Mouse (Mus musculus): ENCODE measurements around the gene Kidins220. TPM values are rescaled to one million over a fixed set of nuclear protein-coding genes. Genes with fewer than 3 reads are reported as not detected.

Gene Kidins220
- total RNA-seq, 2 experiments from 2014 or later: 75.4 to 97.5 TPM

- DNase-seq (ENCODE audit: low spot score in 2 of 2): no peak
Measured at GRCm38 (mm10) chr12:24962362-24962967, 12.3 kb upstream of the Kidins220 start.

- DNase-seq (ENCODE audit: low spot score in 2 of 2): no peak
Measured at GRCm38 (mm10) chr12:24963393-24964022, 11.2 kb upstream of the Kidins220 start.

- no peak for DNase-seq (ENCODE audit: low spot score in 2 of 2)
Measured at GRCm38 (mm10) chr12:24965406-24965805, 9.3 kb upstream of the Kidins220 start.

- no peak for DNase-seq (ENCODE audit: low spot score in 2 of 2)
Measured at GRCm38 (mm10) chr12:24966046-24966445, 8.7 kb upstream of the Kidins220 start.

- DNase-seq (ENCODE audit: low spot score in 2 of 2): no peak
Measured at GRCm38 (mm10) chr12:24971490-24972200, 3.1 kb upstream of the Kidins220 start.

- DNase-seq (ENCODE audit: low spot score in 2 of 2): no peak
Measured at GRCm38 (mm10) chr12:24972371-24973350, 2.1 kb upstream of the Kidins220 start.

- no peak for DNase-seq (ENCODE audit: low spot score in 2 of 2)
Measured at GRCm38 (mm10) chr12:24973586-24973985, 1.1 kb upstream of the Kidins220 start.

- DNase-seq (ENCODE audit: low spot score in 2 of 2): peak; percentile 45 to 50
Measured at GRCm38 (mm10) chr12:24975115-24975733, 499 bp downstream of the Kidins220 start.

- DNase-seq (ENCODE audit: low spot score in 2 of 2): no peak
Measured at GRCm38 (mm10) chr12:24985226-24985625, 10.5 kb downstream of the Kidins220 start.

GRCm38 (mm10) chr12:24995350-24995749 lies 20.6 kb downstream of the Kidins220 start:
- DNase-seq (ENCODE audit: low spot score in 2 of 2): no peak

GRCm38 (mm10) chr12:25005350-25005749 lies 30.6 kb downstream of the Kidins220 start:
- DNase-seq (ENCODE audit: low spot score in 2 of 2): no peak

- no peak for DNase-seq (ENCODE audit: low spot score in 2 of 2)
Measured at GRCm38 (mm10) chr12:25009957-25010356, 35.2 kb downstream of the Kidins220 start.

GRCm38 (mm10) chr12:25010416-25010815 lies 35.7 kb downstream of the Kidins220 start:
- DNase-seq (ENCODE audit: low spot score in 2 of 2): no peak

- DNase-seq (ENCODE audit: low spot score in 2 of 2): no peak
Measured at GRCm38 (mm10) chr12:25011733-25012367, 37.1 kb downstream of the Kidins220 start.

- DNase-seq (ENCODE audit: low spot score in 2 of 2): no peak
Measured at GRCm38 (mm10) chr12:25012555-25013540, 38.1 kb downstream of the Kidins220 start.

GRCm38 (mm10) chr12:25014307-25014927 lies 39.7 kb downstream of the Kidins220 start:
- DNase-seq (ENCODE audit: low spot score in 2 of 2): no peak

- no peak for DNase-seq (ENCODE audit: low spot score in 2 of 2)
Measured at GRCm38 (mm10) chr12:25014938-25015337, 40.2 kb downstream of the Kidins220 start.

- no peak for DNase-seq (ENCODE audit: low spot score in 2 of 2)
Measured at GRCm38 (mm10) chr12:25016995-25017394, 42.3 kb downstream of the Kidins220 start.
